Mouse (Mus musculus) liver, adult 2 months (tissue): ENCODE results near the gene Appl2. TPM values are rescaled to one million over a fixed set of nuclear protein-coding genes. Genes with fewer than 3 reads are reported as not detected.
A peak's percentile ranks its signal among the peaks of the same experiment; 100 is the strongest.

ENCODE experiments used
- DNase-seq: peaks from one replicate; pipeline ENCODE4 v3.0.0-alpha.2; 2011; ENCODE audit warnings: low read depth, low spot score; ENCODE audit errors: extremely low read depth
- H3K27ac ChIP-seq: fragments of 200-500 bp; replicated peaks from 2 replicates; pipeline ENCODE4 v1.5.1; 2012; ENCODE audit warnings: low read depth, mild to moderate bottlenecking, control low read depth, inconsistent platforms, low read length; ENCODE audit not compliant: insufficient read depth
- H3K27me3 ChIP-seq: fragments of 200-500 bp; 2 replicates; pipeline ENCODE4 v1.6.1; 2012; ENCODE audit warnings: mild to moderate bottlenecking, moderate library complexity, low read length, inconsistent platforms; ENCODE audit not compliant: control insufficient read depth, insufficient read depth
- H3K36me3 ChIP-seq: fragments of 200-500 bp; 2 replicates; pipeline ENCODE4 v1.6.1; 2012; ENCODE audit warnings: low read length, inconsistent platforms; ENCODE audit not compliant: control insufficient read depth, insufficient read depth
- H3K4me1 ChIP-seq: fragments of 200-500 bp; 2 replicates; pipeline ENCODE4 v1.6.1; 2011; ENCODE audit warnings: low read length; ENCODE audit not compliant: control insufficient read depth, insufficient read depth
- H3K4me3 ChIP-seq: fragments of 200-500 bp; 2 replicates; pipeline ENCODE4 v1.5.1; 2011; ENCODE audit warnings: low read depth, mild to moderate bottlenecking, control low read depth, low read length, moderate library complexity; ENCODE audit not compliant: insufficient read depth
- H3K79me2 ChIP-seq: fragments of 200-500 bp; 2 replicates; pipeline ENCODE4 v1.6.1; 2012; ENCODE audit warnings: inconsistent platforms, mild to moderate bottlenecking, low read length, moderate library complexity; ENCODE audit not compliant: control insufficient read depth, insufficient read depth
- H3K9ac ChIP-seq: fragments of 200-500 bp; 2 replicates; pipeline ENCODE4 v1.6.1; 2012; ENCODE audit warnings: low read depth, mild to moderate bottlenecking, control low read depth, inconsistent platforms, low read length
- CTCF ChIP-seq: fragments of 200-500 bp; IDR thresholded peaks from 2 replicates; pipeline ENCODE4 v1.5.1; 2011; ENCODE audit warnings: low read depth, low read length, control low read depth
- POLR2A ChIP-seq: fragments of 200-500 bp; IDR thresholded peaks from 2 replicates; pipeline ENCODE4 v1.6.1; 2011; ENCODE audit warnings: low read length, control low read depth; ENCODE audit not compliant: insufficient read depth; ENCODE audit errors: extremely low read depth
- WGBS: fragments of 180-500 bp; shearing (Covaris S2); methylation state at CpG from one replicate; pipeline ENCODE4 v1.1.7; 2018; 5-methylcytosine and 5-hydroxymethylcytosine counted together
- polyA plus RNA-seq: library from polyadenylated mRNA; depleted of rRNA; stranded (reverse); fragments of >200 nt; gene quantifications from 2 replicates; pipeline ENCODE4 v1.2.3, GENCODE M21; 2012
- total RNA-seq: library from RNA; depleted of rRNA; stranded (reverse); fragments of >200 nt; gene quantifications from 2 replicates; pipeline ENCODE4 v1.2.3, GENCODE M21; 2014

Gene Appl2
- total and polyA plus RNA-seq, 2 experiments = 18.1 to 28.9 TPM

DNA sequence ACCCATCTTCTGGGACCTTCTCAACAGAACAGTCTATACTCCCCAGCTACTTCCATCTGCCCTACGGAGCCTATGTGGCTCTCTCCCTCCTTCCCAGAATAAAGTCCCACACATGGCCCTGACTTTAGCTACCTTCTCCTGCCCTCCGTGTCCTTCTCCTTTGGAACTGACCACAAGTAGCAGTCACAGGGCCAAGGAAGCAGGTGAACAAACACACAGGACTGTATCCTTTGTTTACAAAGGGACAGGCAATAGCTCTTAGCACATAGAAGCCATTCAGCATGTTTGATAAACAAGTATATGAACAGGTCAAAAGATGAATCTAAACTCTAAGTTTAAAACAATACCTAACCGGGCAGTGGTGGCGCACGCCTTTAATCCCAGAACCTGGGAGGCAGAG is 18.7 kb downstream of the Appl2 start:
- Histone ChIP-seq H3K9ac (no peak overlapping the region), H3K27me3 (no peaks in the 10 kb centered on the region), H3K36me3 (peaks cover 8% of the 10 kb centered on the region; the same call in 1 of the 2 replicates), H3K27ac (no peak overlapping the region), H3K79me2 (no peaks in the 10 kb centered on the region), H3K4me1 (no peaks in the 10 kb centered on the region), H3K4me3 (no peak overlapping the region)
- TF ChIP-seq CTCF = no peak
- no peak for TF ChIP-seq POLR2A
- DNase-seq = no peak
- WGBS = 94% methylated on average over 5 of the region's 5 CpGs

DNA sequence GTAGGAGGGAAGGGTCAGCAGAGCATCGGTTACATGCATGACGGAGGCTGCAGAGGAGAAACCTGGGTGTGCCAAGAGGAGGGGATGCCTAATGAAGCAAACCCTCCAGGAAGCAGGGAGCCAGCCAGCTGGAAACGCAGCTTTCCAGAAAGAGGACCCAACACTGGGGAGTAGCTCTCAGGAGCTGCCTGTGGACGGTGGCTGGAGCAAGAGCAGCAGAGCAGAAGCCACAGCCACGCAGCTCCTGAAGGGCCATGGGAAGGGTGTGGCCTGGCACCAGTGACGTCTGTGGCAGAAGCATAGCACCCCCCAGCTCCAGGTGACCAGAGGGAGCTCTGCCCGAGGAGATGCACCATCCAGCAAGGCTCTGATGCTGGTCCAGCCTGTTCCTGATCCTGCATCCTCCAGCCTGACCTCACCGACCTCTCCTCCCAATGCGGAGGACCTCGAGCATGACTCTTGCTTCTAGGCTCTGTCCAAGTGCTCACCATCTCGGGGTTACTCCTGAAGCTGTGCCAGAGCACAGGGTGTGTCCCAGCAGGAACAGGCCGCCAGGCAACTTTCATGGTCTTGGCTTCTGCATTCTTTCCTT is 19.3 kb downstream of the Appl2 start:
- no peaks in the 10 kb centered on the region for H3K27me3 ChIP-seq
- H3K9ac ChIP-seq = no peak overlapping the region
- H3K4me3 ChIP-seq = no peak overlapping the region
- no peak overlapping the region for H3K27ac ChIP-seq
- H3K36me3 ChIP-seq = peaks cover 8% of the 10 kb centered on the region; the same call in 1 of the 2 replicates
- 84% methylated on average over 12 of the region's 12 CpGs for WGBS
- no peaks in the 10 kb centered on the region for H3K79me2 ChIP-seq
- no peaks in the 10 kb centered on the region for H3K4me1 ChIP-seq
- DNase-seq = no peak
- TF ChIP-seq POLR2A (no peak), CTCF (no peak)

DNA sequence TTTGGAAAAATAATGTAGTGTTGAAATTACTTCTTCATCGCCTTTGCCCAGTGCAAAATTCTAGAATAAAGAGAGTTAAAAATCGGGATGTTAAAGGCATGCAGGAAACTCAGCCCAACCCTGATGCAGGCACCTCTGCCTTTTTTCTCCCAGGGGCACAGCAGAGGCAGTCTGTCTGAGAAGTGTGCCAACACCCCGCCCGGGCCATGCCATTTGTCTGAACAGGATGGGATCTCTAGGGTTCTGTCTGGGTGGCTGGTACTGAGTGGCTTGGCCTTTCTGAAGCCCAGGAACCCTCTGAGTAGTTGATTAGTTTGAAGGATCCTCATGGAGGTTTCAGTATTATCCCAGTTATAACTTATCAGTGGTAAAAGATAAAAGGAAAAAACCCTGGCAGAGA is 20.3 kb downstream of the Appl2 start:
- no peaks in the 10 kb centered on the region for H3K27me3 ChIP-seq
- H3K27ac ChIP-seq = no peak overlapping the region
- DNase-seq = no peak
- H3K36me3 ChIP-seq = peaks cover 8% of the 10 kb centered on the region; the same call in 1 of the 2 replicates
- TF ChIP-seq CTCF = no peak
- WGBS = 95% methylated on average over 4 of the region's 4 CpGs
- no peak overlapping the region for H3K9ac ChIP-seq
- H3K4me1 ChIP-seq = no peaks in the 10 kb centered on the region
- no peaks in the 10 kb centered on the region for H3K79me2 ChIP-seq
- no peak overlapping the region for H3K4me3 ChIP-seq

DNA sequence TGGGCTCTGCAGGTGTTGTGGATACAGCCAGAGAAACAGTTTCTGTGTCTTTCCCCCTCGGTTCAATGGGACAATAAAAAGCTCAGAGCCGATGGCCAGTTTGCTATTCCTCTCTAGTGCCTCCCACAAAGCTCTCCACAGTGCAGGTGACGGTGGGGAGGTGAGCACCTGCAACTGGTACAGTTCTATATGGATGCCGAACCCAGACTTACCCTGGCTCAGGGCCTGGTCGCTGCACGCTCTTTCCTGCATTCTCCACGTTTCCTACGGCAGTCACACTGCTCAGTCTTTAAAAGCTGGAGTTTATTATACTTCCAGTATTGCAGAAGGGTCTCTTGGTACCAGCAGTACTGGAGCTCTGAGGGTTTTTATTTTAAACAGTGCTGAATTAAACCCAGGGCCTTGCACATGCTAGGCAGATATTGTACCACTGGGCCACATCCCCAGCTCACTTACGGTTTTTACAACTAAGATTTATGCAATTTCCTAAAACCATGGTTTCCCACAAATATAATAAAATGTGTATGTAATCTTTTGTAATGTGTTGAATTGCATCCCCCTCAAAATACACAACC is 21.3 kb downstream of the Appl2 start:
- Histone ChIP-seq H3K9ac (no peak overlapping the region), H3K79me2 (no peaks in the 10 kb centered on the region), H3K27ac (no peak overlapping the region), H3K4me3 (no peak overlapping the region), H3K27me3 (no peaks in the 10 kb centered on the region), H3K4me1 (no peaks in the 10 kb centered on the region), H3K36me3 (peaks cover 8% of the 10 kb centered on the region; the same call in 1 of the 2 replicates)
- no peak for DNase-seq
- TF ChIP-seq CTCF (no peak), POLR2A (no peak)
- WGBS = 93% methylated on average over 9 of the region's 9 CpGs

DNA sequence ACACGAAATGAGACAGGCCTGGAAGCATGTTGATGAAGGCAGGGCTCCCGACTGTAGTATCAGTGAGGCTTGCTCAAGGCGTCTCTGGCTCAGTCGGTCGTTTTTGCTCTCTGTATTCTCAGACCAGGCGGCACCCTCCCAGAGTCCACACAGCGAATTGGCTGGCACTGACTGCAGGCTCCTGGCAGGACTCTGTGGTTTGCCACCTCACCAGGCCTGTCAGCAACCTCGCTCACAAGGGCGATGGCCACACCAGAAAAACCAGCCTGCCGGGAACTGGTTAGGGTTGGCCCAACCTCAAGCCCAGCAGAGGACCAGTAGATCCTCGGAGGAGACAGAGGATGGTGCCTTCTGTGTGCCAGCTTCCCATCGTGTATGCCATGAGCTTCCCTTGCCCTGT is 23.7 kb downstream of the Appl2 start:
- no peaks in the 10 kb centered on the region for H3K4me1 ChIP-seq
- H3K79me2 ChIP-seq = no peaks in the 10 kb centered on the region
- no peak for TF ChIP-seq POLR2A
- TF ChIP-seq CTCF = no peak
- 83% methylated on average over 12 of the region's 12 CpGs for WGBS
- no peak overlapping the region for H3K27ac ChIP-seq
- no peak overlapping the region for H3K9ac ChIP-seq
- H3K36me3 ChIP-seq = peaks cover 12% of the 10 kb centered on the region; the same call in 1 of the 2 replicates
- H3K27me3 ChIP-seq = no peaks in the 10 kb centered on the region
- peak; percentile 45 for DNase-seq
- no peak overlapping the region for H3K4me3 ChIP-seq

DNA sequence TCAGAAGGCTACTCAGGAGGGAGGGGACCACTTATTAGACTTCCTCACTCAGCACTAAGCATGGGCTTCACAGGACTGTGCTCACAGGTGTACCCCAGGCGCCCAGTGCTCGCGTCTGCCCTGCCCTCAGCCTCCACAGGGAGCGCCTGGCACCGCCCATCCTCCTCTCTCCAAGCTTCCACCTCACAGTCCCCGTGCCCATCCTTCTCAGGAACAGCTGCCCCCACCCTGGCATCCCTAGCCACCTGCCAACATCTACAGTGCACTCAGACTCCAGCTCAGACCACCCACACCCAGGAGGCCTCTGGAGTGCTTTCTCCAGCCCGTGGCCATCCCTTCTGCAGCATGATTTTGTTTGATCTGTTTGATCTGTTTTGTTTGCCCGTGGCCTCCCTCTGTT is 24.5 kb downstream of the Appl2 start:
- no peaks in the 10 kb centered on the region for H3K4me1 ChIP-seq
- no peak overlapping the region for H3K4me3 ChIP-seq
- no peak overlapping the region for H3K9ac ChIP-seq
- H3K27ac ChIP-seq = no peak overlapping the region
- no peak for TF ChIP-seq CTCF
- TF ChIP-seq POLR2A = no peak
- no peaks in the 10 kb centered on the region for H3K79me2 ChIP-seq
- H3K27me3 ChIP-seq = no peaks in the 10 kb centered on the region
- whole genome bisulfite sequencing = 76% methylated on average over 8 of the region's 8 CpGs
- no peak for DNase-seq
- H3K36me3 ChIP-seq = peaks cover 12% of the 10 kb centered on the region; the same call in 1 of the 2 replicates
